15 mouse cellular contexts compared by ENCODE assay signal in the genomic region with DNA sequence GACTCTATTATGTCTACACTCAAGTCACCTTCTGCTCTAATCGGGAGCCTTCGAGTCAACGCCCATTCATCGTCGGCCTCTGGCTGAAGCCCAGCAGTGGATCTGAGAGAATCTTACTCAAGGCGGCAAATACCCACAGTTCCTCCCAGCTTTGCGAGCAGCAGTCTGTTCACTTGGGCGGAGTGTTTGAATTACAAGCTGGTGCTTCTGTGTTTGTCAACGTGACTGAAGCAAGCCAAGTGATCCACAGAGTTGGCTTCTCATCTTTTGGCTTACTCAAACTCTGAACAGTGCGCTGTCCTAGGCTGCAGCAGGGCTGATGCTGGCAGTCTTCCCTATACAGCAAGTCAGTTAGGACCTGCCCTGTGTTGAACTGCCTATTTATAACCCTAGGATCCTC. TPM values are rescaled to one million over a fixed set of nuclear protein-coding genes. Genes with fewer than 3 reads are reported as not detected.
A peak's percentile ranks its signal among the peaks of the same experiment; 100 is the strongest.
DNase-seq lines count a peak whose midpoint lies in the region; ATAC-seq and TF ChIP-seq lines count a peak whose summit lies in the region.
"Had no signal": no experiment of that assay in that cellular context is flagged by ENCODE, and none has a peak within 500 bp of the region (broad histone marks: within the 10 kb centered on the region; RNA-seq: fewer than 3 reads in every experiment).

No protein-coding gene starts in this region.

- no peak for ATAC-seq in lung, postnatal 0 days
- ATAC-seq: hindbrain, postnatal 0 days had no signal

- no peak overlapping the region for H3K4me3 ChIP-seq in lung, postnatal 0 days (ENCODE audit: low read depth, low read length)
- H3K4me3 ChIP-seq: erythroblast, embryonic 14.5 days; heart, embryonic 13.5 days; limb, embryonic 13.5 days had no signal

- no peaks in the 10 kb centered on the region for H3K9me3 ChIP-seq in lung, postnatal 0 days (ENCODE audit: low read length)
- H3K9me3 ChIP-seq: heart, embryonic 13.5 days; limb, embryonic 13.5 days had no signal

- peak; percentile 30 for DNase-seq in gastrocnemius, adult 18-20 months (ENCODE audit: low spot score)
- DNase-seq in gastrocnemius, postnatal 25 days: no peak
- DNase-seq in lung, postnatal 0 days (ENCODE audit: low spot score): peak; percentile 9
- no peak for DNase-seq in lung, postnatal 4 days
- peak; percentile 64 for DNase-seq in layer of hippocampus, adult 9-11 months
- peak; percentile 30 for DNase-seq in testis, postnatal 10 days (ENCODE audit: low spot score)
- DNase-seq in spleen, adult 18-20 months: no peak
- DNase-seq: kidney, postnatal 25 days; thymus, postnatal 14 days had no signal

- no peak overlapping the region for H3K9ac ChIP-seq in lung, postnatal 0 days (replicated peaks; ENCODE audit: low read depth)
- H3K9ac ChIP-seq: heart, embryonic 13.5 days; limb, embryonic 13.5 days had no signal

- no peak overlapping the region for H3K4me2 ChIP-seq in lung, postnatal 0 days (replicated peaks; ENCODE audit: low read depth, low read length)
- H3K4me2 ChIP-seq: heart, embryonic 13.5 days; limb, embryonic 13.5 days had no signal

- TF ChIP-seq EP300 in lung, postnatal 0 days (IDR thresholded peaks at IDR 0.05): no peak

- TF ChIP-seq CTCF in lung, postnatal 0 days (IDR thresholded peaks at IDR 0.05): no peak

- no peaks in the 10 kb centered on the region for H3K36me3 ChIP-seq in lung, postnatal 0 days (ENCODE audit: insufficient read depth, low read length)
- H3K36me3 ChIP-seq: heart, embryonic 13.5 days; limb, embryonic 13.5 days had no signal

- H3K27ac ChIP-seq in lung, postnatal 0 days (ENCODE audit: low read length): no peak overlapping the region
- H3K27ac ChIP-seq: heart, embryonic 13.5 days; hindbrain, postnatal 0 days; limb, embryonic 13.5 days had no signal

- H3K4me1 ChIP-seq in lung, postnatal 0 days (ENCODE audit: insufficient read depth, low read depth, low read length): no peaks in the 10 kb centered on the region
- H3K4me1 ChIP-seq: heart, embryonic 13.5 days; limb, embryonic 13.5 days had no signal

- WGBS in lung, postnatal 0 days: 64% methylated on average over 10 of the region's 10 CpGs

- H3K27me3 ChIP-seq in lung, postnatal 0 days (replicated peaks; ENCODE audit: insufficient read depth, low read length): no peaks in the 10 kb centered on the region
- H3K27me3 ChIP-seq: heart, embryonic 13.5 days; limb, embryonic 13.5 days had no signal

RNA-seq across cellular contexts. Expression of gene Cd40lg, which starts 11.4 kb away (rescaled TPM):
- not detected for total RNA-seq in gastrocnemius, adult 18-20 months (2021)
- total RNA-seq in gastrocnemius, postnatal 25 days (2021): not detected
- polyA plus RNA-seq in lung, postnatal 0 days (2015; fragmentation: Nextera tagmentation; extraction: Ambion mirVana): not detected in 2 replicates
- total RNA-seq: hindbrain, postnatal 0 days; midbrain, postnatal 0 days had no signal
- polyA plus RNA-seq: erythroblast, embryonic 14.5 days; heart, embryonic 13.5 days; hindbrain, postnatal 0 days; limb, embryonic 13.5 days; lung, embryonic 16.5 days; midbrain, postnatal 0 days had no signal

Comparison
In these comparisons a context has a peak if more than half of its experiments do, and no peak if none do; other contexts are left out.
1. DNase-seq: peak in gastrocnemius, adult 18-20 months (single experiment), lung, postnatal 0 days (single experiment), layer of hippocampus, adult 9-11 months (single experiment) and testis, postnatal 10 days (single experiment); none in gastrocnemius, postnatal 25 days (single experiment), lung, postnatal 4 days (0 of 2) and spleen, adult 18-20 months (0 of 2).